Mouse (Mus musculus): ENCODE data around the gene Msrb1. TPM values are rescaled to one million over a fixed set of nuclear protein-coding genes. Genes with fewer than 3 reads are reported as not detected.

Gene Msrb1
- polyA plus RNA-seq, 1 experiment from 2014 or later: 20.5 TPM

DNA sequence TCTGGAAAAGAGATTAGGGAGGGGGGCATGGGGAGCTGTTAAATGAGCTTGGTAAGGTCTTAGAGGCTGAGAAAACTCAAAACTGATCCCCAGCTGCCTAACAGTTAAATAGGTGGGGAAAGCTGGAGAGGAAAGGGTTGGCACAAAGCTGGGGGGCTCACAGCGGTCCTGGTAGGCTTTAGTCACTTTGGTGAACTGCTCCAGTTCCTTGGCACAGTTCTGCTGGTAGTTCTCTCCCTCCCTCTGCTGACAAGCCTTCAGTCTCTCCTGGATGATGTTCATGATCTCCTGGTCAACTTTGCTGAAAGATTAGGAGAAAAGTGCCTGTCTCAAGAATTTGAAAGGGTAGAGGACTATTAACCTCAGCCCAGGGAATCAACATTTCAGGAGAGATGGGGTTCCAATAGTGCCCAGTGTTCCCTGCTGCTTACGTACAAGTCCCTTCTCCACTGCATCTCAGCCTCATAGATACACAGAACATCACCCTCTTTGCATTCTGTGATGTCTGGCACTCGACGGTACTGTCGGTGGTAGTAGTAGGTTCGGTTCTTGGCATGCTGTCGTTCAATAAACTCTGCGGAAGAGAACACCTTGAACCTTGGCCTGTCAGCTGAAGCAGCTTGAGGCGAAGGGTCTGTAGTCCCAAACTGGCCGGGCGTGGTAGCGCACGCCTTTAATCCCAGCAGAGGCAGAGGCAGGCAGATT is 14.1 kb upstream of the Msrb1 start:
- Histone ChIP-seq H3K9me3 (replicated peaks) (no peaks in the 10 kb centered on the region), H3K27ac (replicated peaks) (no peak overlapping the region), H3K36me3 (peaks cover 35% of the 10 kb centered on the region), H3K4me3 (peak overlapping the region; percentile 77), H3K4me1 (peaks cover 47% of the 10 kb centered on the region), H3K27me3 (ENCODE audit: low read depth, poor library complexity, severe bottlenecking) (no peaks in the 10 kb centered on the region)
- WGBS: 46% methylated on average over 13 of the region's 13 CpGs
- no peak for DNase-seq (ENCODE audit: low spot score)

DNA sequence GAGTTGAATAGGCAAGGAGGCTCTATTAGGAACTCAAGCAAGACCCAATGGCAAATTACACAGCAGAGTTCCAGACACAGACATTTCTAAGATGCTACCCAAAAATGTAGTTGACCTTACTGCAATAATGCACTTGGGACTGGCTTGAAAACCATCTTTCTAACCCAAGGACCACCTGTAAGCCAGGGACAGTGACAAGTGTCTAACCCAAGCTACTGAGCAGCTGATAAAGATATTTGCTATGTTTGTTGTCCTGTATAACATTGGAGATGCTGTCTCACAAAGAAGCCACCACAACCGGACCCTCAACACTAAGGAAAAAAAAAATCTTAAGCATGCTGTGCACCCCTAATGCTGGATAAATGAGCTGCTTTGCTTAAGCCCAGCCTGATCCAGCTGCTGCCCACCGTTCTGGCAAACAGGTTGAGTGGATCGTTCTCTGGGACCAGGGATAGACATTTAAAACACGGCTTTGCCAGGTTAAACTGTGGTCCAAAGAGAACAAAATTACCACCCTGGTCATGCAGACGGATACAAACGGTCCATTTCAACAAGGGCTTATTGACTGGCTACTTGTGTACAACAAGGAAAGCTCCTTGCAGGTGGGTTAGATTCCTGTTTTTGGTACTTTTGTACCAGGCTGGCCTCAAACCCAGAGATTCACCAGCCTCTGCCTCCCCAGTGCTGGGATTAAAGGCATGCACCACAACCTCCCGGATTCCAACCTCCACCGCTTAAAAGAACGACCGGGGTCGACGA is 13.1 kb upstream of the Msrb1 start:
- Histone ChIP-seq H3K9me3 (replicated peaks) (no peaks in the 10 kb centered on the region), H3K4me1 (peaks cover 43% of the 10 kb centered on the region), H3K27me3 (ENCODE audit: low read depth, poor library complexity, severe bottlenecking) (no peaks in the 10 kb centered on the region), H3K4me3 (peak overlapping the region; percentile 77), H3K36me3 (peaks cover 26% of the 10 kb centered on the region), H3K27ac (replicated peaks) (peak overlapping the region; percentile 86)
- DNase-seq (ENCODE audit: low spot score): no peak
- WGBS: 6% methylated on average over 12 of the region's 12 CpGs

DNA sequence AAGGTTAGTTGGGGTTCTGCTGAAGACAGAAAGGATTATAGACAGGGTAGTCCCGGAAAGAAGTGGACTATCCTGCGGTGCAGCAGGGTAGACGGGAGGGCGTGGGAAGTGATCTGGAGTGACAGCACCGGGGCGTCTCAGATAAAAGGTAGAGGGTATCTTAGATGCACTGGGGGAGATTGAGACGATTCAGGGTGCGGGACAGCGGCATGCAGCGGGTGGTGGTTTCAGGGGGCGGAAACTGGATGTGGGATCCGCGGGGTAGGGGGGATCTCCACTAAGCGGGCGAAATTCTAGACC is 12.6 kb upstream of the Msrb1 start:
- peak; percentile 47 for DNase-seq (ENCODE audit: low spot score)
- H3K9me3 ChIP-seq (replicated peaks): no peaks in the 10 kb centered on the region
- H3K36me3 ChIP-seq: peaks cover 21% of the 10 kb centered on the region
- peaks cover 38% of the 10 kb centered on the region for H3K4me1 ChIP-seq
- peak overlapping the region; percentile 77 for H3K4me3 ChIP-seq
- H3K27ac ChIP-seq (replicated peaks): peak overlapping the region; percentile 86
- H3K27me3 ChIP-seq (ENCODE audit: low read depth, poor library complexity, severe bottlenecking): no peaks in the 10 kb centered on the region
- 0% methylated on average over 15 of the region's 15 CpGs for WGBS

DNA sequence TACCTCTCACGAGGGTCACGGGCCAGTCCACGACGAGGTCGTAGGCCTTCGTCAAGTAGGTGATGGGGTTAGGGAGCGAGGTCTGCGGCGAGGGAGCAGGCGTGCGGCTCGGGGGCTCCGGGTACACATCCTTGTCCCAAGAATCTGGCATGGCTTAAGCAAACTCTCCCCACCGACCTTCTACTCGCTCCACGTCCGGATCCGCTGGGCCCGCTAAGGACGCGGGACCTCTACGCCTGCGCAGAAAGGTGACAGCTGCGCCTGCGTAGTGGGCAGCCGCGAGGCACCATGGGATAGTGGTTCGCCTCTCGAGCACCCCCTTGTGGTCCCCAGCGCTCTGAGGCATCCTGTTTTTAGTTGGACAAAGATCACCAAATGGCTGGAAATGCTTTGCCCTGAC is 12.3 kb upstream of the Msrb1 start, which contains the start of gene Ndufb10:
Gene Ndufb10, minus strand, starts transcription at position 295 of the 400 bp plus-strand sequence.
- Histone ChIP-seq H3K27ac (replicated peaks) (peak within 1 kb of the TSS; percentile 86), H3K9me3 (replicated peaks) (no peaks in the 10 kb centered on the region), H3K36me3 (peaks cover 21% of the 10 kb centered on the region), H3K4me1 (peaks cover 35% of the 10 kb centered on the region), H3K27me3 (ENCODE audit: low read depth, poor library complexity, severe bottlenecking) (no peaks in the 10 kb centered on the region), H3K4me3 (peak within 1 kb of the TSS; percentile 77)
- under 1% methylated on average over 30 of the region's 30 CpGs for WGBS
- peak; percentile 97 for DNase-seq (ENCODE audit: low spot score)

DNA sequence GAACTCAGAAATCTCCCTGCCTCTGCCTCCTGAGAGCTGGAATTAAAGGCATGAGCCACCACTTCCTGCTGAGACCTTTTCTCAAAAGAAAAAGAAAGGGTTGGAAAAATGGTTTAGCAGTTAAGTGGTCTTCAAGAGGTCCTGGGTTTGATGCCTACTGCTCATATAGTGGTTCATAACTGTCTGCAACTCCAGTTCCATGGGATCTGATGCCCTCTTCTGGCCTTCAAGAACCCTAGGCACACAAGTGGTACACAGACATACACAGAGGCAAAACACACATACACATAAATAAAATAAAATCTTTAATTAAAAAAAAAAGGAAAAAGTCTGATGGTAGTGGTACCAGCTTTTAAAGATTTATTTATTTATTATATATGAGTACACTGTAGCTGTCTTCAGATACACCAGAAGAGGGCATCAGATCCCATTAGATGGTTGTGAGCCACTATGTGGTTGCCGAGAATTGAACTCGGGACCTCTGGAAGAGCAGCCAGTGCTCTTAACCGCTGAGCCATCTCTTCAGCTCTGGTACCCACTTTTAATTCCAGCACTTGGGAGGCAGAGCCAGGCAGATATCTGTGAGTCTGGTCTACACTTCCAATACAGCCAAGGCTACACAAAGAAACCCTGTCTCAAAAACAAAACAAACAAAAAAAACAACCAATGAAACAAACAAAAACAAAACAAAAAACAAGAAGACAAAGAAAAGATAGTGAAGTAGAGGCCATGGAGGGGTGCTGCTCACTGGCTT is 10.6 kb upstream of the Msrb1 start:
- Histone ChIP-seq H3K9me3 (replicated peaks) (no peaks in the 10 kb centered on the region), H3K36me3 (peaks cover 18% of the 10 kb centered on the region), H3K4me3 (no peak overlapping the region), H3K27ac (replicated peaks) (no peak overlapping the region), H3K27me3 (ENCODE audit: low read depth, poor library complexity, severe bottlenecking) (no peaks in the 10 kb centered on the region), H3K4me1 (peaks cover 33% of the 10 kb centered on the region)
- 82% methylated on average over 3 of the region's 3 CpGs for WGBS
- DNase-seq (ENCODE audit: low spot score): no peak

DNA sequence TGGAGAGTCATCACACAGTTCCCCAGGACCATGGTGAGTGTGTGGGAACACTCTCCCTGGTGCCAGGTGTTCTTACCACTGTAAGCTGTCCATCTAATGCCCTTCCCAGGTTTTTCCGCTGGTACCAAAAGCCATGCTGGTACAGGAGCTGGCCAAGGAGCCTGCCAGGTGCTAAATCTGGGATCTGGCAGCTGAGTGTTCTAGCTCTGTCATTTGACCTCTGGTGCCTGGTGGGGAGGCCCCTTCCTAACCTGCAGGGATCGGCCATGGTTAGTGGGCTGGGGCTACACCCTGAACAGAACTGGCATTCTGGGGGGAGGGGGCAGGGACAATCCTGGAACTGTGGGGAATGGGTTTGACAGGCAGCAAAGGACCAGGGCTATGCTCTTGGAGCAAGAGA is 8.8 kb upstream of the Msrb1 start, which contains the start of gene Rpl3l:
Gene Rpl3l, plus strand, starts transcription at position 203 of the 400 bp plus-strand sequence.
- Histone ChIP-seq H3K36me3 (peaks cover 1% of the 10 kb centered on the region), H3K9me3 (replicated peaks) (no peaks in the 10 kb centered on the region), H3K4me3 (no peak within 1 kb of the TSS), H3K27ac (replicated peaks) (no peak within 1 kb of the TSS), H3K27me3 (ENCODE audit: low read depth, poor library complexity, severe bottlenecking) (no peaks in the 10 kb centered on the region), H3K4me1 (peaks cover 16% of the 10 kb centered on the region)
- DNase-seq (ENCODE audit: low spot score): no peak
- WGBS: 77% methylated on average over 2 of the region's 2 CpGs

DNA sequence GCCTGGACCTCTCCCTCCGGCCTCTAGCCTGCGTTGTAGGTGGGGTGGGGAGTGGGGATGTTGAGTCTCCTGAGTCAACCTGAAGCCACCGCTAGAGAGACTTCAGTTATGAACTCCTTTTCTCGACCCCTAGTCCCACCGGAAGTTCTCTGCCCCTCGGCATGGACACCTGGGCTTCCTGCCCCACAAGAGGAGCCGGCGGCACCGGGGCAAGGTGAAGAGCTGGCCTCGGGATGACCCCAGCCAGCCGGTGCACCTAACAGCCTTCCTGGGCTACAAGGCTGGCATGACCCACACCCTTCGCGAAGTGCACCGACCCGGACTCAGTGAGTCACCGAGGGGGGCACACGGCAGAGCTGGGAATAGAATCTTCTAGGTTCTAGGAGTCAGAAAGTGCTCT is 8.3 kb upstream of the Msrb1 start:
- Histone ChIP-seq H3K9me3 (replicated peaks) (no peaks in the 10 kb centered on the region), H3K36me3 (no peaks in the 10 kb centered on the region), H3K4me1 (peaks cover 10% of the 10 kb centered on the region), H3K27me3 (ENCODE audit: low read depth, poor library complexity, severe bottlenecking) (no peaks in the 10 kb centered on the region), H3K4me3 (no peak overlapping the region), H3K27ac (replicated peaks) (no peak overlapping the region)
- no peak for DNase-seq (ENCODE audit: low spot score)
- 73% methylated on average over 17 of the region's 17 CpGs for WGBS

DNA sequence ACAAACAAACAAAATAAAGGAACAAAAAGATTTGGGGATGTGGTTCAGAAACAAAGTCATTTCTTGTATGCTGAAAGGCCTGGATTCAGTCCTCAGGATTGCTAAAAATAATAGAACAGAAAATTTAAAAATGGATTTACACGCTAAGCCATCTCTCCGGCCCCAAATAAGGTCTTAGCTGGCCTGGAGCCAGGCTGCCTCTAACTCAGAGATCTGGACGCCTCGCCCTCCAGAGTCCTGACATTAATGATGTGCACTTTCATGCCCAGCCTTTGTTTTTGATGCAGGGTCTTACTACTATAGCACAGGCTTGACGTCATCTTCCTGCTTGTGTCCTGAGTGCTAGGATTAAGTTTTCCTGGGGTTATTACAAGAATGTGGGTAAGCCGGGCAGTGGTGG is 7.4 kb upstream of the Msrb1 start:
- no peaks in the 10 kb centered on the region for H3K27me3 ChIP-seq (ENCODE audit: low read depth, poor library complexity, severe bottlenecking)
- DNase-seq (ENCODE audit: low spot score): no peak
- H3K4me3 ChIP-seq: no peak overlapping the region
- no peaks in the 10 kb centered on the region for H3K9me3 ChIP-seq (replicated peaks)
- H3K36me3 ChIP-seq: no peaks in the 10 kb centered on the region
- no peak overlapping the region for H3K27ac ChIP-seq (replicated peaks)
- H3K4me1 ChIP-seq: peaks cover 3% of the 10 kb centered on the region; the same call in 1 of the 2 replicates
- WGBS: 86% methylated on average over 6 of the region's 6 CpGs

DNA sequence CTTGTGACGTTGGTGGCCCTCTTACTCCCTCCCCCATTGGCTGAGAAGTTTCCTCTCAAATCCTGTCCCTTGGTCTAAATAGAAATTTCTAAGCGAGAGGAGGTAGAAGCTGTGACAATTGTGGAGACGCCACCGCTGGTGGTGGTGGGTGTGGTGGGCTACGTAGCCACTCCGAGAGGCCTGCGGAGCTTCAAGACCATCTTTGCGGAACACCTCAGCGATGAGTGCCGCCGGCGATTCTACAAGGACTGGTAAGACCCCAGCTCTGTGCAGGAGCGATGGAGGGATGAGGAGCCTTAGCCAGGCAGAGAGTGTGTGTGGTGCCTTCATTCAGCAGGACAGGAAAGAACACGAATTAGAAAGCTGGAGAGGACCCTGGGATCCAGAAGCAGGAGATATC is 5.7 kb upstream of the Msrb1 start:
- Histone ChIP-seq H3K4me3 (no peak overlapping the region), H3K4me1 (peaks cover 3% of the 10 kb centered on the region), H3K36me3 (no peaks in the 10 kb centered on the region), H3K9me3 (replicated peaks) (no peaks in the 10 kb centered on the region), H3K27me3 (ENCODE audit: low read depth, poor library complexity, severe bottlenecking) (no peaks in the 10 kb centered on the region), H3K27ac (replicated peaks) (no peak overlapping the region)
- 85% methylated on average over 14 of the region's 14 CpGs for WGBS
- no peak for DNase-seq (ENCODE audit: low spot score)

DNA sequence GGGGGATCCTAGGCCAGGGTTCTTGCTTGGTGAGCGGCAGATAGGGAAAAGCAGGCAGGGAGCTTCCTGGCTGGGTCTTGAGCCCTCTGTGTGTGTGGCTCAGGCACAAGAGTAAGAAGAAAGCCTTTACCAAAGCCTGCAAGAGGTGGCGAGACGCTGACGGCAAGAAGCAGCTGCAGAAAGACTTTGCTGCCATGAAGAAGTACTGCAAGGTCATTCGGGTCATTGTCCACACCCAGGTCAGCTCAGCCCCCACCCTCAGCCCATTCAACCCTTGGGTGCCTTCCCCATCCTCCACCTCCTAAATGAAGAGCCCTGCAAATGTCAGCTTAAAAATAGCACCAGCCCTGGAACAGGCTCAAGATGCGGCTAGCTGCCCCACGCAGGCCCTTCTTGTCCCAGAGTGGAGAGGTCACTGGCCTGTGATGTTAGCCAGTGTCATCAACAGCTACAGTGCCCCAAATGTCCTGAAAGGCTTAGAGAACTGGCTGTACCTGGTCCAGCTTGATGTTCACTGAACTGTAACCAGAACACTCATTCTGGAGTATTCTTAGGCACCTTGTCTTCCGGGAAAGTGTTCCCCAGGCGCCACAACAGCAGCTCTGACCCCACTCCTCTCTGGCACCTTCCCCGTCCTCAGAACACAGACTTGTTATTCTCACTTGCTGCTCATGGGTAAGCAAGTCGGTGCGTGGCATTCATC is 4.1 kb upstream of the Msrb1 start:
- Histone ChIP-seq H3K4me1 (peaks cover 16% of the 10 kb centered on the region), H3K4me3 (no peak overlapping the region), H3K9me3 (replicated peaks) (no peaks in the 10 kb centered on the region), H3K36me3 (no peaks in the 10 kb centered on the region), H3K27ac (replicated peaks) (no peak overlapping the region), H3K27me3 (ENCODE audit: low read depth, poor library complexity, severe bottlenecking) (no peaks in the 10 kb centered on the region)
- 78% methylated on average over 12 of the region's 12 CpGs for WGBS
- no peak for DNase-seq (ENCODE audit: low spot score)

DNA sequence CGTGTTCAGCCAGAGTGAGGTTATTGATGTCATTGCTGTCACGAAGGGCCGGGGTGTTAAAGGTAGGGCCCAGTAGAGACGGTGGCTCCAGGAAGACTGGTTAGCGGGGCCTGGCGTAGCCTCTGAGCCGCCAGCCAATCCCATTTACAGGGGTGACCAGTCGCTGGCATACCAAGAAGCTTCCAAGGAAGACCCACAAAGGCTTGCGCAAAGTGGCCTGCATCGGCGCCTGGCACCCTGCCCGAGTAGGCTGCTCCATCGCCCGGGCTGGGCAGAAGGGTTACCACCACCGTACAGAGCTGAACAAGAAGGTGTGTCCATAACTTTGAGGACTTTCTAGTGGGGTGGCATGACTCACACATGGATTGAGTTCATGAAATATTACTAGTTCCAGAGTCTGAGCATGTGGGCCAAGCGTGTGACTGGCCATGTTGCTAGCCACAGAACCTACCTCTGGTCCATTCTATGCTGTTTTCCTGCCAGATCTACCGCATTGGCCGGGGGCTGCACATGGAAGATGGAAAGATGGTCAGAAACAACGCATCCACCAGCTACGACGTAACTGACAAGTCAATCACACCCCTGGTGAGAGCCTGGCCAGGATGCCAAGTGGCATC is 2.9 kb upstream of the Msrb1 start:
- WGBS: 89% methylated on average over 21 of the region's 21 CpGs
- no peaks in the 10 kb centered on the region for H3K9me3 ChIP-seq (replicated peaks)
- no peak overlapping the region for H3K4me3 ChIP-seq
- no peaks in the 10 kb centered on the region for H3K27me3 ChIP-seq (ENCODE audit: low read depth, poor library complexity, severe bottlenecking)
- H3K27ac ChIP-seq (replicated peaks): no peak overlapping the region
- DNase-seq (ENCODE audit: low spot score): no peak
- no peaks in the 10 kb centered on the region for H3K36me3 ChIP-seq
- peaks cover 22% of the 10 kb centered on the region for H3K4me1 ChIP-seq

DNA sequence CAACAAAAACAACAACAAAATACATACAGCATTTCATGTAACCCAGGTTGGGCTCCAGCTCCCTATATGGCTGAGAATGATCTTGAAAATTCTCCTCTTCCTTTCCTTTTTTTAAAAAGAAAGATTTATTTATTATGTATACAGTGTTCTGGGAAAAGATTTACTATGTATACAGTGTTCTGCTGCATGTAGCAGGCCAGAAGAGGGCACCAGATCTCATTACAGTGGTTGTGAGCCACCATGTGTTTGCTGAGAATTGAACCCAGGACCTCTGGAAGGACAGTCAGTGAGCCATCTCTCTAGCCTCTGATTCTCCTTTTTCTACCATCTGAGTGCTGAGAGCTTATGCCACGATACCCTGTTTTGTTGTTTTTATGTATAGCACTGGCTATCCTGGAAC is 1.9 kb upstream of the Msrb1 start:
- no peak for DNase-seq (ENCODE audit: low spot score)
- Histone ChIP-seq H3K9me3 (replicated peaks) (no peaks in the 10 kb centered on the region), H3K27me3 (ENCODE audit: low read depth, poor library complexity, severe bottlenecking) (no peaks in the 10 kb centered on the region), H3K4me3 (no peak overlapping the region), H3K4me1 (peaks cover 22% of the 10 kb centered on the region), H3K27ac (replicated peaks) (no peak overlapping the region), H3K36me3 (no peaks in the 10 kb centered on the region)
- WGBS: 82% methylated on average over 1 of the region's 1 CpGs
